Mouse (Mus musculus) erythroblast, embryonic 14.5 days (primary cell): Measurements from ENCODE around the gene Gucd1.

Source experiments
- GATA1 ChIP-seq: IDR thresholded peaks from 2 replicates; pipeline ENCODE4 v1.6.1; 2012; ENCODE audit warnings: low read length, inconsistent platforms, mixed read lengths
- TAL1 ChIP-seq: IDR thresholded peaks from 3 replicates; pipeline ENCODE4 v1.6.1; 2012; ENCODE audit warnings: low read length, inconsistent platforms, mixed read lengths

DNA sequence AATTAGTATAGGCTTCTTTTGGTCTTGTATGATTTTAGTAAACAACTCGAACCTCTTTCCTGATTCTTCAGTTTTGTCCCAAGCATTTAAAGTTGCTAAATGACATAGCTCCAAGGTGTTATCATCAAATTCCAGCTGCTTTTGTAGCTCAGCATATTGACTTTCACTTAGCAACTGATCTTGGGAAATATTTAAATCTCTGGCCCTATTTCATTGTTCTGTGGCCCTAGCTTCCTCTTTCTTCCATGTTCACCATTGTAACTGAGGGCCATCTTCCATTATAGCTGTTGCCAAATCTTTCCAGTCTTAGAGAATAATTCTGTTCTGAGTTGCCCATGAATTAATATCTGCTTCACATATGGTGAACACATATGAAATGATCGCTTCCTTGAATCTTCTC is 27.0 kb downstream of the Gucd1 start:
- no peak for TF ChIP-seq GATA1
- TF ChIP-seq TAL1 = no peak
